Mouse (Mus musculus) gastrocnemius, postnatal 14 days (tissue): ENCODE results near the gene Tsc2. TPM values are rescaled to one million over a fixed set of nuclear protein-coding genes. Genes with fewer than 3 reads are reported as not detected.

Experiments
- DNase-seq: peaks from one replicate; pipeline ENCODE4 v3.0.0; 2021; ENCODE audit warnings: mixed read lengths
- intact Hi-C: fragments of 180-260 bp; cut with DNase I; formaldehyde crosslinking; loops from one replicate; pipeline ENCODE4 v1.15.1; 2025; ENCODE audit warnings: low total_unique reads
- total RNA-seq, 2 experiments: library from RNA; stranded (reverse); gene quantifications; 2 replicates each; pipeline ENCODE4 v1.2.3; 2021

Gene Tsc2
- total RNA-seq, 2 experiments from 2014 or later, result 50.6 to 53.0 TPM

DNA sequence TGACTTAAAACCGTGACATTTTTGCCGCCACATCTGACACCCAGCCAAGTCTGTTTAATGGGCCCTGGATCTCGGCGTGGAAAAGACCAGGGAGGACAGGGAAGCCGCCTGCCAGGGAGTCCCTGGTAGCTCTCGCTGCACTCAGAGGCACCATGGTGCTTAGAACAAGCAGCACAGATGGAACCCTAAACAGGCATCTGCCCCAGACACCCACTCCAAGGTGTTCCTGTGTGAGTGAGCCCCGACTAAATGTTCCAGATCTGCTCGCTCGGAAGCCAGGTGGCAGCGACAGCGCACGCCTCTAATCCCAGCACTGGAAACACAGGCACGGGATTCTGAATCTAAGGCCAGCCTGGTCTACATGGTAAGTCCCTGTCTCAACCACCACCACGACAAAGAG, 2.4 kb downstream of the Tsc2 start:
- intact Hi-C loops, result no loop called here

GRCm38 (mm10) chr17:24628646-24629045, 3.8 kb downstream of the Tsc2 start:
- peak; percentile 61 for DNase-seq
- intact Hi-C loops, result loop anchor here (5.0 kb wide), 1 partner anchor 34 kb away; no protein-coding TSS in a partner anchor

More for the DNA sequence above, 2.4 kb downstream of the Tsc2 start:
- no peak for DNase-seq

- intact Hi-C loops, result loop anchor here (5.0 kb wide), 1 partner anchor 37 kb away; no protein-coding TSS in a partner anchor
- DNase-seq, result no peak
These were observed 7.0 kb downstream of the Tsc2 start for GRCm38 (mm10) chr17:24625472-24625871.

DNA sequence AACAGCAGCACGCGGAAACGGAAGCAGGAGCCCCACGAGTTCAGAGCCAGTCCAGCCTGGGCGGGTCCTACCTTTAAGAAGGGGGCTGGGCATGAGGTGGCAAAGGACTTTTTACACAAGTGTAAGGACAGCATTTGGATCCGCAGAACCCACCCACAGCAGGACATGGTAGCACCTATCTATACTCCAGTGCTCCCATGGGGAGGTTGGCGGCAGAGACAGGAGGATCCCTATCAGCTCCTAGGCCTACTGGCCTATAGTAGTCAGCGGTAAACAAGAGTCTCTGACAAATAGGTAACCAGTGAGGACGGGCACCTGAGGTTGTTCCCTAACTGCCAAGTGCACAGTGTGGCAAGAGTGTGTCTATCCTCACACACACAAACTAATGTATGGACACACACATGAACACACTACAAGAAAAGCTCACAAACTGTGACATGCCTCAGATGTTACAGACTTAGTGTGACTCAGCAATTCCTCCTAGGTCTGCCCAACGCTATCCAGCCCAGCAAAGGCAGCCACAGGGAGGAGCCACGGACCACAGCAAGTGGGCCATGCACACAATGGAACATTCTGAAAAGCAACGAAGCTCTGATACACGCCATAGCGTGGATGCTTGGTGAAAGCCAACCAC, 14.8 kb downstream of the Tsc2 start:
- intact Hi-C loops, result no loop called here
- DNase-seq, result no peak

DNA sequence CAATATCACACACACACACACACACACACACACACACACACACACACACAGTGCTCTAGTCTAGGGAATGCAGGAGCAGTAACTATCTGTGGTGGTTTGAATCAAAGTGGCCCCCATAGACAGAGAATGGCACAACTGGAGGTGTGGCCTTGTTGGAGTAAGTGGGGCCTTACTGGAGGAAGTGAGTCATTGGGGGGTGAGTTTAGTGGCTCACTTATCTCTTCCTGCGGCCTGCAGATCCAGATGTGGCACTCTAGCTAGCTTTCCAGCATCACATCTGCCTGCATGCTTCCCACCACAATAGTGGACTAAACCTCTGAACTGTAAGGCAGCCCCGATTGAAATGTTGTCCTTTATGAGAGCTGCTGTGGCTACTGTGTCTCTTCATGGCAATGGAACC, 21.7 kb downstream of the Tsc2 start:
- DNase-seq, result no peak
- intact Hi-C loops, result no loop called here

GRCm38 (mm10) chr17:24608874-24609273, 23.6 kb downstream of the Tsc2 start:
- intact Hi-C loops, result no loop called here
- DNase-seq, result no peak

GRCm38 (mm10) chr17:24608370-24608769, 24.1 kb downstream of the Tsc2 start:
- DNase-seq, result no peak
- intact Hi-C loops, result no loop called here

- intact Hi-C loops, result no loop called here
- DNase-seq, result no peak
These were observed 27.9 kb downstream of the Tsc2 start for GRCm38 (mm10) chr17:24604557-24604956.

GRCm38 (mm10) chr17:24603961-24604360, 28.5 kb downstream of the Tsc2 start:
- no peak for DNase-seq
- intact Hi-C loops, result no loop called here

DNA sequence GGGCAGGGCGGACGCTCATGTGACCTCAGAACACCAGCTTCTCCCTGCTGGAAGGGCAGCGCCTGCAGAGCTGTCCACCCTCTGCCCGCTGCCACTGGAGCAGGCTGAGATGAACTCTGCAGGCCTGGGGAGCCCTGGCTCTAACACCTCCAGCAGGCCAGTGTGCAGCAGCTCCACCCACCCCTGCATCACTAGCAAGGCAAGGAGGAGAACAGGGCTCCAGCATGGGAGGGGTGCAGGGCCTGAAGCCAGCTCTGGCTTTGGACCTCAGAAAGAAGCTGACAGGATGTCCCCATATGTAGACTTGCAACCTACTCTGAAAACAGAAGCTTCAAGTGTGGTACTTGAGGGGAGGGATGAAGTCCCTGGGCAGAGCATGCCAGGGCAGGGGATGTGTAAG, 31.9 kb downstream of the Tsc2 start:
- intact Hi-C loops, result no loop called here
- DNase-seq, result no peak

DNA sequence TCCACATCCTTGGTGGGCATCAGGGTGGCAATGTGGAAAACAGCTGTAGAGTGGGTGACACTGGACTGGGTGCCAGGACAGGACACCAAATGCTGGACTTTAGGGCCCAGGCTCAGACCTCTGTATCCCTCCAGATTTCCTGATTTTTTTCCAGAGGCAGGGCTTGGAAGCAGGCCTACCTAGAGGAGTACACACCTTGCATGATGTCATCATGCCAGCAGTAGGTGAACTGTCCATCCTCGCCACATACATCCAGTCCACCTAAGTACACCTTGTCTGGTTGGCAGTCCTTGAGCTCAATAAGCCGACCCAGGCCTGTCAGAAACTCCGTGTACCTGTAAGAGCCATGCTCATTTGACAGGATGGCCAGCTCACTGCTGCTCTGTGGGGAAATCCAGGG, 34.4 kb downstream of the Tsc2 start:
- no peak for DNase-seq
- intact Hi-C loops, result no loop called here

DNA sequence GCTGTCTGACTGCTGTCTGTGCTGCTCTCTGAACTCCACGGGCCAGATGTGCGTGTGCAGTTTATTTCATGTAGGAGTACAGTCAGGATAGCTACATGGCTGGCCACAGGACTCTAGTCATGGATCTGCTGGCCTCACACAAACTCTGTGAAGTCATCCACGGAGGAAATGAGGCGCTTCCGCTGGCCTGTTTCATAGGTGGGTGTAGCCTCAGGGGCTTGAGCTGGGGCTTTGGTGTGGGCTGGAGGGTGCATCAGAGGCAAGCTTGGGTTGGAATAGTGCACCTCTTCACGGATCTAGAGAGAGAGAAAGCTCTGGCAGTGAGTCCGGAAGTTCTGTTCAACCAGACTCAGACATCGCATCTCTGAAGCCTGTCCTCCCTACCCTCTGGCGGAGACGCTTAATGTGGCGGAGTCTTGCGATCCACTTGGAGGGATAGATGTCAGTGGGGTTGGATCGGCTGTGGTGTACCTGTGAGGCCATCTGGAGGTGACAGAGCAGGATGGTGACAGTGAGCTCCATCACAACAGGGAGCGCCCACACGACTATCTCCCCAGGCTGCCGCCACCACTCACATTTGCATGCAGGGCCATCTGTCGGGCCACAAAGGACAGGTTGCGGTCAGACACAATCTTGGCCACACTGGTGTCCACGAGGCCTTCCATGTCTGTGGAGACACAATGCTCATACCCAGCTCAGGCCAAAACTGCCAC, 35.8 kb downstream of the Tsc2 start:
- intact Hi-C loops, result no loop called here
- DNase-seq, result no peak

DNA sequence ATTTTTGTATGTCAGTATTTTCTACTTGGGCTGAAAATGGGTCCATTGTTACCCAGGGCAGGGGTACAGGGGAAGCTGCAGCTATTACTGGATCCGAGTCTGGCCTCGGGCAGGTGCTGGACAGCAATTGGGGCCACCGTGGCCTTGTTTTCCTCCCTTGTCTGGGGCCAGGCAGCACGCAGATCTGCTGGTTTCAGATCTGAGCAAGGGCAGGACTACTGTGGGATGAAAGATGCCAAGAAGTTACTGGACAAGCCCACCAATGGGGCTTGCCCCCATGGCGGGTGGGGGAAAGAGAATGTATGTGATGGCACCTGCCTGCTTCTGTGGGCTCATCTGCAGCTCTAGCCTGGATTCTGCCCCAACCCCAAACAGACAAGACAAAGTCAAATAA, 36.4 kb downstream of the Tsc2 start:
- DNase-seq, result no peak
- intact Hi-C loops, result no loop called here

DNA sequence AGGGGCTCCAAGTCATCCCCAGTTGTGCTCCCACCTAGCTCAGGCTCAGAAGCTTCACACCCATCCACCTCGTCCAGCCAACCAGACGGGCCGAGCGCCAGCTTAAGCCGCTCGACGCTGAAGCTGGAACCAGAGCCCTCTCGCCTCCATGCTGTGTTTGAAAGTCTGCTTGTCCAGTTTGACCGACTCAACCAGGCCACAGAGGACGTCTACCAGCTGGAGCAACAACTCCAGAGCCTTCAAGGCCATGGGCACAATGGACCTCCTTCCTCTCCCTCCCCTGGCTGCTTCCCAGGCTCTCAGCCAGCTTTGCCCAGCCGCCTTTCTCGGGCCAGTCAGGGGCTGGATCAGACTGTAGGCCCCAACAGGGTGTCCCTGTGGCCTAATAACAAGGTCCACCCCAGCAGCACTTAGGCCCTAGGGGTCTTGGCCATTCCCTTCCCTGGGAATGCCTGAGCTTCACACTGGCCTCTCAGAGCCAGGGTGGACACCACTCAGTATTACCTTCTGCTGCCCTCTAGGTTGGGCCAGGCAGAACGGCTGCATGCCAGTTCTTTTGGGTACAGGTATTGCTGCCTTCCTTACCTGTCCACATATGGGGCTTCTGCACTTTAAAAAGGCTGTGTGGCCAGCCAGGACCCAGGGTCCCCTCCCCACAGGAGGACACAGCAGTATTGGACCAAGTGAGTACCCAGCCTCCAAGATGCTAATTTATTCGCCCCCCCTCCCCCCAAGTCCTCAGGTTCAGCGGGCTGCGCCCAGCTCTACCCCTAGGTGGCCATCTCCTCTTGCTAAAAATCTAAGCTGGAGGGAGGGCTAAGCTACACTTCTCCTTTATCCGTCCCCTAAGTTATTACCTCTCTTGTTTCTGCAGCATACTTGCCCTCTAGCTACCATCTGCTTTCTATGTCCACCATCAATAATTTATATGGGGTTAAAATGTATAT, 37.0 kb downstream of the Tsc2 start:
- intact Hi-C loops, result no loop called here
- no peak for DNase-seq

GRCm38 (mm10) chr17:24593992-24594890, 38.2 kb downstream of the Tsc2 start:
- intact Hi-C loops, result no loop called here
- no peak for DNase-seq

- intact Hi-C loops, result no loop called here
- no peak for DNase-seq
These were observed 39.2 kb downstream of the Tsc2 start for GRCm38 (mm10) chr17:24593248-24593647.

GRCm38 (mm10) chr17:24591695-24592094, 40.7 kb downstream of the Tsc2 start:
- no peak for DNase-seq
- intact Hi-C loops, result no loop called here

DNA sequence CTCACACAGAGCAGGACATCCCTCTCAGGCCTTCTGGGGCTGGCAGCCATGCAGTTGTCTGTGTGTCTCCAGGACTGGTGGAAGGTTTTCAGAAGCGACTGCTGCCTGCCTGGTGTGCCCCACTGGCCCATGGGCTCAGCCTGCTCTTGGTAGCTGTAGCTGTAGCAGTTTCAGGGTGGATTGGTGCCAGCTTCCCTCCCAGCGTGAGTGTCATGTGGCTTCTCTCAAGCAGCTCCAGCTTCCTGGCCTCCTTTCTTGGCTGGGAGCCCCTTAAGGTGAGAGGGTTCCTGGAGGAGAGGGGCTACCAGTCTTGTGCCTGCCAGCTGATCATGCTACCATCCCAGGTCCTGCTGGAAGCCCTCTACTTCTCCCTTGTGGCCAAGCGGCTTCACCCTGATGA, 41.5 kb downstream of the Tsc2 start:
- intact Hi-C loops, result no loop called here
- no peak for DNase-seq

DNA sequence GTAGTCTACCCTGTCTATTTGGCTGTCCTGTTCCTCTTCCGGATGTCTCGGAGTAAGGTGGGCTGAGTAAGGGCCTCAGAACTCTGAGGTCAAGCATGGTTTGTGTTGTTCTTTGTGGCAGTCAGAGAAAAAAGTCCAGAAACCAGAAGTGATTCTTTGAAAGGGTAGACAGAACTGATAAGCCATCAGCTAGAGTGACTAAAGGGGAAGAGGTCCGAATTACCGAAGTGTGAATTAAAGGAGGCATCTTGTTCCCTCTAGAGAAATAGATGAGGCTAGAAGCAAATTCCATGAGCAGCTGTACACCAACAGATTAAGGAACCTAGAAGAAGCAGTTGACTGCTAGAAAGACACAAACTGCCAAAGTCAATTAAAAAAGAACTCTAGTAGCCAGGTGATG, 45.9 kb downstream of the Tsc2 start:
- intact Hi-C loops, result no loop called here
- DNase-seq, result no peak
